ENCODE assay signal across 30 mouse cellular contexts in genomic region chr17:71862895-71863294, GRCm38 (mm10).
"Had no signal": no experiment of that assay in that cellular context is flagged by ENCODE, and none has a peak within 500 bp of the region (broad histone marks: within the 10 kb centered on the region; RNA-seq: fewer than 3 reads in every experiment).

No protein-coding gene starts in this region.

- H3K27me3 ChIP-seq: heart, embryonic 12.5 days; heart, embryonic 13.5 days; heart, embryonic 15.5 days; hindbrain, embryonic 12.5 days; hindbrain, embryonic 13.5 days; hindbrain, embryonic 15.5 days; intestine, embryonic 15.5 days; kidney, embryonic 15.5 days had no signal

- H3K27ac ChIP-seq: heart, embryonic 10.5 days; heart, embryonic 13.5 days; heart, embryonic 15.5 days; hindbrain, embryonic 12.5 days; hindbrain, embryonic 13.5 days; hindbrain, embryonic 14.5 days; hindbrain, embryonic 15.5 days; hindbrain, postnatal 0 days; intestine, embryonic 15.5 days; kidney, embryonic 15.5 days; kidney, postnatal 0 days; layer of hippocampus, adult 2 months; left cerebral cortex, adult 2 months had no signal

- H3K4me2 ChIP-seq: heart, embryonic 11.5 days; heart, embryonic 12.5 days; heart, embryonic 13.5 days; heart, embryonic 15.5 days; hindbrain, embryonic 12.5 days; hindbrain, embryonic 13.5 days; hindbrain, embryonic 14.5 days; hindbrain, embryonic 15.5 days; intestine, embryonic 15.5 days; kidney, embryonic 15.5 days had no signal

- H3K36me3 ChIP-seq: intestine, embryonic 15.5 days had no signal

- H3K9me3 ChIP-seq: heart, embryonic 10.5 days; heart, embryonic 13.5 days; heart, embryonic 15.5 days; hindbrain, embryonic 12.5 days; hindbrain, embryonic 15.5 days; intestine, embryonic 15.5 days had no signal

- H3K9ac ChIP-seq: heart, embryonic 12.5 days; heart, embryonic 13.5 days; heart, embryonic 15.5 days; hindbrain, embryonic 12.5 days; hindbrain, embryonic 13.5 days; hindbrain, embryonic 14.5 days; hindbrain, embryonic 15.5 days; intestine, embryonic 15.5 days; kidney, embryonic 15.5 days had no signal

- DNase-seq: heart, postnatal 10 days; heart, postnatal 14 days; heart, postnatal 36 days; heart, postnatal 4 days; kidney, adult 11 months; kidney, adult 18-20 months; kidney, adult 2 months; kidney, adult 8-10 months; kidney, adult 9 months; kidney, postnatal 10 days; kidney, postnatal 14 days; kidney, postnatal 36 days; kidney, postnatal 4 days; layer of hippocampus, adult 9-11 months; layer of hippocampus, postnatal 36 days had no signal

- H3K4me3 ChIP-seq: heart, embryonic 10.5 days; heart, embryonic 12.5 days; heart, embryonic 13.5 days; heart, embryonic 15.5 days; hindbrain, embryonic 12.5 days; hindbrain, embryonic 13.5 days; hindbrain, embryonic 15.5 days; intestine, embryonic 15.5 days; kidney, embryonic 15.5 days; layer of hippocampus, adult 2 months; left cerebral cortex, adult 2 months had no signal

- H3K4me1 ChIP-seq: hindbrain, embryonic 12.5 days; hindbrain, embryonic 13.5 days; hindbrain, embryonic 15.5 days; intestine, embryonic 15.5 days; kidney, embryonic 15.5 days had no signal
